Mouse (Mus musculus): ENCODE results near the gene Kmt5a. TPM values are rescaled to one million over a fixed set of nuclear protein-coding genes. Genes with fewer than 3 reads are reported as not detected.

The Kmt5a gene
- polyA plus RNA-seq, 1 experiment: 81.1 TPM

DNA sequence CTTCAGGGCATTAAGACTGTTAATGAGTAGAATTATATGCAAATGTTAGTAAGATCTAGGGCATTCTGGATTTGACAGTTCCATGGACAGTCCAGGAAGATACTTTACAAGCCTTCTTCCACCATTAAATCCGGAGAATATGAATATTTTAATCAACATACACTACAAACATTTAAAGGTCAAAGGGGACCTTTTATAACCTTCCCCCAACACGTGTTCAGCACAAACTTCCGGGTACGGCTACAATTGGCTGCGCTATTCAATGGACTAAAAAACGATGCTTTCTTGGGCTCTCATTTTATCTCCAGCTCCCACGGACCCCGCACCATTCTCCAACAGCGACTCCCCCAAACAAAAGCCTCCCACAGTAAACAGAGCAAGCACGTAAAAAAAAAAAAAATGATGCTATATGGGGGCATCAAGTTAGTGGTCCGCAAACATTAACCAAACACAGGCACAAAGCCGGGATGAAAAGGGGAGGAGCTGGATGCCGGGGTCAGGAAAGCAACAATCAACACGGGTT is 15.5 kb upstream of the Kmt5a start:
- under 1% methylated on average over 14 of the region's 14 CpGs for WGBS
- TF ChIP-seq POLR2A (IDR thresholded peaks at IDR 0.05; ENCODE audit: low read depth, low read length): no peak
- no peak for TF ChIP-seq CTCF (conservative IDR thresholded peaks at IDR 0.05; ENCODE audit: insufficient read depth, insufficient read length, low read depth, low read length)
- H3K36me3 ChIP-seq (ENCODE audit: control insufficient read depth, insufficient read depth, low read length): no peaks in the 10 kb centered on the region
- no peaks in the 10 kb centered on the region for H3K27me3 ChIP-seq (replicated peaks; ENCODE audit: control insufficient read depth, insufficient read depth, low read length)
- H3K4me1 ChIP-seq (ENCODE audit: control insufficient read depth, insufficient read depth, low read length): peaks cover 8% of the 10 kb centered on the region; the same call in 1 of the 2 replicates
- peak overlapping the region; percentile 95 for H3K27ac ChIP-seq (ENCODE audit: insufficient read depth, low read depth, low read length)
- peak; percentile 65 for DNase-seq
- H3K4me3 ChIP-seq (ENCODE audit: insufficient read depth, low read depth, low read length): peak overlapping the region; percentile 95

DNA sequence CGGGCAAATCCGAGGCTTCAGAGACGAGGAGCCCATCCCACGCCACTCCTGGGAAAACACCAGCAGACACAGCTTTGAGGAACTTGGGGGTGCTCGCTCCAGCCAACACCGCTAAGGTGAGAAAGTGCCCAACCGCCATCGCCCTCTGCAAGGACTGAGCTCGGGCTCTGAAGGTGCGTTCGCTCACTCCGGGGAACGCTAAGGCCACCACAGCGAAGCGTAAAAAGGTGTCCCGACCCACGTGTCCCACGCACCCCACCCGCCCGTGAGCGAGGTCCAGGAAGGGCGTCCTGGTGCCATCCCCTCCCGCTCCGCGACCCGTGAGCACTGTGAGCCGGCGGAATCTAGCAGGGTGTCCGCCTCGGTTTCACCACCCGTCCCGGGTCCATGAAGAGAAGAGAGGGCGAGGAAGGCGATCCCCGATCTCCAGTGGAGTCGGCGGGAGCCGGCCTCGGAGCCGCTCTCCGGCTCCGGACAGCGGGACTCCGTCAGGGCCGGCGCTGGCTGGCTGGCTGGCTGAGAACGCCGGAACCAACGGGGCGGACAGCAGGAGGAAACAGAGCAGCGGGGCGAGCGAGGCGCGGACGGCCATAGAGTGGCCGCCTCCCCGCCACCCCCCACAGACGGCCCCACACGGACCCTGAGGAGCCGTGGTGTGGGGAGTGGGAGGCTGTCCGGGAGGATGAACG is 14.9 kb upstream of the Kmt5a start:
- TF ChIP-seq POLR2A (IDR thresholded peaks at IDR 0.05; ENCODE audit: low read depth, low read length) (peak; percentile 7), CTCF (conservative IDR thresholded peaks at IDR 0.05; ENCODE audit: insufficient read depth, insufficient read length, low read depth, low read length) (no peak)
- no peak for DNase-seq
- Histone ChIP-seq H3K4me1 (ENCODE audit: control insufficient read depth, insufficient read depth, low read length) (peaks cover 8% of the 10 kb centered on the region; the same call in 1 of the 2 replicates), H3K4me3 (ENCODE audit: insufficient read depth, low read depth, low read length) (peak overlapping the region; percentile 95), H3K27me3 (replicated peaks; ENCODE audit: control insufficient read depth, insufficient read depth, low read length) (no peaks in the 10 kb centered on the region), H3K27ac (ENCODE audit: insufficient read depth, low read depth, low read length) (peak overlapping the region; percentile 95), H3K36me3 (ENCODE audit: control insufficient read depth, insufficient read depth, low read length) (no peaks in the 10 kb centered on the region)
- WGBS: under 1% methylated on average over 62 of the region's 63 CpGs

DNA sequence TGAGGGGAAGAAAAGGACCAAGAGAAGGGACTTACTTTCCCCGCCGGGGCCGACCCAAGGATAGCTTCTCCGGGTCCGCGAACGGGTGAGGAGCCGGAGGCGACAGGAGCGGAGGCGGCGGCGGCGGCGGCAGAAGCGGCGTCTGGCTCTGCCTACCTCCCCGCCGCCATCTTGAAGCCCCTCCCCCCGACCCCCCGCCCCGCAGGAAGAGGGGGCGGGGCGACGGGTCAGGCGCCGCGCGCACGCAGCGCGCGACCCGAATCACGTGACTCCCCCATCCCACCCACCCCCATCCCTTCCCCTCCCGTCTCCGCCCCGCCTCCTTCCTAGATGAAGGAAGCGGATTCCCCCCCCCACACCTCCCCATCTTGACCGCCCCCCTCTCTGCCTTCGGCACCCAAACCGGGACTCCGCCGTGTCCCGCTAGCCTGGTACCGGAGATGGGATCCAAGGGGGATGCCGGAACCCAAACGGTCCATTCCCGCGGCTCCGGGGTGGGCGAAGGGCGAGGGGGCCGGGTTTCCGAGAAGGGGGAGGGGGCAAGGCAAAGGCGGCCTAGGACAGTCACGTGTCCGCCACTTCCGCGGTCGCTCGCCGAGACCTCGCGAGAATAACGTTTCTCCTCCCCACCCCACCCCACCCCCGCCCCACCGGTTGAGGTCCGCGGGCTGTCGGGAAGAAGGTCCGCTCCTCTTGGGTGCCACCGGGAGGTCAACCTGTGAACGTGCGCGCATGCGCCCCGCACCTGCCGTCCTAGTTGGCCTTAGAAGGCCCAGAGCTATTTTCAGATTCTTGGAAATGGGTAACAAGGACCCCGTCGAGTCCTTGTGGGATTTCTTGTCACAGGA is 14.1 kb upstream of the Kmt5a start, which contains the start of gene Sbno1:
Sbno1 (minus strand) TSS at position 590 of the 848 bp plus-strand sequence.
- H3K36me3 ChIP-seq (ENCODE audit: control insufficient read depth, insufficient read depth, low read length): no peaks in the 10 kb centered on the region
- DNase-seq: peak; percentile 97
- under 1% methylated on average over 72 of the region's 81 CpGs for WGBS
- no peak for TF ChIP-seq POLR2A (IDR thresholded peaks at IDR 0.05; ENCODE audit: low read depth, low read length)
- TF ChIP-seq CTCF (conservative IDR thresholded peaks at IDR 0.05; ENCODE audit: insufficient read depth, insufficient read length, low read depth, low read length): no peak
- H3K4me3 ChIP-seq (ENCODE audit: insufficient read depth, low read depth, low read length): peak within 1 kb of the TSS; percentile 96
- H3K27ac ChIP-seq (ENCODE audit: insufficient read depth, low read depth, low read length): peak within 1 kb of the TSS; percentile 95
- no peaks in the 10 kb centered on the region for H3K27me3 ChIP-seq (replicated peaks; ENCODE audit: control insufficient read depth, insufficient read depth, low read length)
- H3K4me1 ChIP-seq (ENCODE audit: control insufficient read depth, insufficient read depth, low read length): peaks cover 8% of the 10 kb centered on the region; the same call in 1 of the 2 replicates

DNA sequence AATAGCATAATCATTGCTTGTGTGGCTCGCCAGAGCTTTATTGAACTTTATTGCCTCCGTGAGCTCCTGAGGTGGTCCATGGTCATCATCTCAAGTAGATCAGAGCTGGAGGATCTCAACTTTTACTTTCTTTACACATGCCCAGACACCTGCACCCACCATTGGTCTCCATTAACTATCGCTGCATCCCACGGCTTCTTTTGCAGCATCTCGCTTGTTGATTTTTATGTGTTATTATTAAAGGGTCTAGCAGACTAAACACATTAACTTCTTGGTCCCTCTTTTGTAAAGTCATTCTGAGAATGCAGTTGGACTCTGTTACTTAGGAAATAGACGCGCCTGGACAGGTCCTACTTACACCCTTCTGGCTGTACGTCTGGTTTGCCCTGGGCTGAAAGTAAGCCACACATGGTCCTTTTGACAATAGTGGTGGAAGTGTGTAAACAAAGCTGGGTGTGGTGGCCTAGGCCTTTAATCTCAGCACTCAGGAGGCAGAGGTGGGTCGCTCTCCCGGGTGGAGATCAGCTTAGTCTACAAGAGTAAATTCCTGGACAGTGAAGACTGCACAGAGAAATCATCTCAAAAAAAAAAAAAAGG is 13.2 kb upstream of the Kmt5a start:
- H3K36me3 ChIP-seq (ENCODE audit: control insufficient read depth, insufficient read depth, low read length): no peaks in the 10 kb centered on the region
- no peaks in the 10 kb centered on the region for H3K27me3 ChIP-seq (replicated peaks; ENCODE audit: control insufficient read depth, insufficient read depth, low read length)
- peaks cover 8% of the 10 kb centered on the region; the same call in 1 of the 2 replicates for H3K4me1 ChIP-seq (ENCODE audit: control insufficient read depth, insufficient read depth, low read length)
- WGBS: 84% methylated on average over 10 of the region's 10 CpGs
- peak overlapping the region; percentile 90 for H3K27ac ChIP-seq (ENCODE audit: insufficient read depth, low read depth, low read length)
- DNase-seq: no peak
- no peak overlapping the region for H3K4me3 ChIP-seq (ENCODE audit: insufficient read depth, low read depth, low read length)
- TF ChIP-seq POLR2A (IDR thresholded peaks at IDR 0.05; ENCODE audit: low read depth, low read length) (no peak), CTCF (conservative IDR thresholded peaks at IDR 0.05; ENCODE audit: insufficient read depth, insufficient read length, low read depth, low read length) (no peak)

DNA sequence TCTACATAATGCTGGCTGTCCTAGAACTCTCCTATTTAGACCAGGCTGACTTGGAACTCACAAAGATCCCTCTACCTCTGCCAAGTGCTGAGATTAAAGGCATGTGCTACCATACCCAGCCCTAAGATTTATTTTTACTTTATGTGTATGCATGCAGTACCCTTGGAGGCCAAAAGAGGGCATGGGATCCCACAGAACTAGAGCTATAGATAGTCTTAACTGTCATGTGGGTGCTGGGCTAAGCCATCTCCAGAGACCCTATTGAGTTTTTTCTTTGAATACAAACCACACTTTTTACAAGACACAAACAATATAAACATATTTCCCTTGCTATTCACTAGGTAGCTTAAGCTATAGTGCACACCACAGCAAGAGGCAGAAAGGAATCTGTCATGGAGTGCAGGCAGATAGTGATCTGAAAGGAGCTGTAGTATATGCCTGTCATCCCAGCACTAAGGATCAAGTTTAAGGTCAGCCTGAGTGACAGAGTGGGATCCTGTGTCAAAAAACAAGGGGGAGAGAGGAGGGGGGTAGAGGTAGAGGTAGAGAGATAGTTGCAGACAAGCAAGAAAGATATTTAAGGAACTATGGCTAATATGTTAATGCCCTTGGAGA is 7.2 kb upstream of the Kmt5a start:
- TF ChIP-seq POLR2A (IDR thresholded peaks at IDR 0.05; ENCODE audit: low read depth, low read length) (no peak), CTCF (conservative IDR thresholded peaks at IDR 0.05; ENCODE audit: insufficient read depth, insufficient read length, low read depth, low read length) (peak; percentile 59)
- Histone ChIP-seq H3K27me3 (replicated peaks; ENCODE audit: control insufficient read depth, insufficient read depth, low read length) (no peaks in the 10 kb centered on the region), H3K4me3 (ENCODE audit: insufficient read depth, low read depth, low read length) (no peak overlapping the region), H3K4me1 (ENCODE audit: control insufficient read depth, insufficient read depth, low read length) (no peaks in the 10 kb centered on the region), H3K36me3 (ENCODE audit: control insufficient read depth, insufficient read depth, low read length) (no peaks in the 10 kb centered on the region), H3K27ac (ENCODE audit: insufficient read depth, low read depth, low read length) (no peak overlapping the region)
- DNase-seq: peak; percentile 82

DNA sequence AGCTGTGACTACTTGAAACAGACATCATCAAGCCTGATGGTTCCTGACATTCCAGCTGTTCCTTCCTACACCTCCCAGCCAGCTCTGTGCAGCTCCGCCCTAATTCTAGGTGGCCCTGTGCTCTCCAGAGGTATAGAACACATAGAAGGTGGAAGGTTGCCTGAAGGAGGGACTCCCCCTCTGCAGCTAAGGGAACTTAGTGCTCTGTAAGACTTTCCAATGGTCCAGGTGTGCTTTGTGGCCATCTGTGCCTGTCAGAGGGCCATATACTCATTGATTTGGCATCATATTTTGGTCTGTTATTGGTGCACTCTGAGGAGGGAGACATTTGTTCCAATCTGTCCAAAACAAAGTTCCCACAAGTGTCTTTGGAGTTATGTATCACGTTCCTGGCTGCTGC is 6.7 kb upstream of the Kmt5a start:
- DNase-seq: no peak
- Histone ChIP-seq H3K4me1 (ENCODE audit: control insufficient read depth, insufficient read depth, low read length) (no peaks in the 10 kb centered on the region), H3K27me3 (replicated peaks; ENCODE audit: control insufficient read depth, insufficient read depth, low read length) (no peaks in the 10 kb centered on the region), H3K36me3 (ENCODE audit: control insufficient read depth, insufficient read depth, low read length) (no peaks in the 10 kb centered on the region), H3K27ac (ENCODE audit: insufficient read depth, low read depth, low read length) (no peak overlapping the region), H3K4me3 (ENCODE audit: insufficient read depth, low read depth, low read length) (no peak overlapping the region)
- 72% methylated on average over 2 of the region's 2 CpGs for WGBS
- no peak for TF ChIP-seq CTCF (conservative IDR thresholded peaks at IDR 0.05; ENCODE audit: insufficient read depth, insufficient read length, low read depth, low read length)
- no peak for TF ChIP-seq POLR2A (IDR thresholded peaks at IDR 0.05; ENCODE audit: low read depth, low read length)

Measured in kidney, adult 2 months (tissue).